Mouse (Mus musculus) E14TG2a.4 (cell line): ENCODE data around the gene Ap1ar.

ENCODE experiments used
- H3K27me3 ChIP-seq: 2 replicates; pipeline ENCODE4 v1.6.1; 2014; ENCODE audit warnings: low read length, control low read depth; ENCODE audit not compliant: insufficient read depth
- H3K36me3 ChIP-seq: 2 replicates; pipeline ENCODE4 v1.6.1; 2014; ENCODE audit warnings: low read length, control low read depth; ENCODE audit not compliant: insufficient read depth
- H3K4me1 ChIP-seq: replicated peaks from 2 replicates; pipeline ENCODE4 v1.6.1; 2014; ENCODE audit warnings: low read depth, low read length, control low read depth
- H3K4me3 ChIP-seq: replicated peaks from 2 replicates; pipeline ENCODE4 v1.5.1; 2014; ENCODE audit warnings: mild to moderate bottlenecking, low read length
- H3K9me3 ChIP-seq: 2 replicates; pipeline ENCODE4 v1.6.1; 2014; ENCODE audit warnings: low read length, control low read depth
- CTCF ChIP-seq: conservative IDR thresholded peaks from 2 replicates; pipeline ENCODE4 v1.5.1; 2014; ENCODE audit warnings: low read length
- NANOG ChIP-seq: IDR thresholded peaks from 2 replicates; pipeline ENCODE4 v1.6.1; 2014; ENCODE audit warnings: borderline replicate concordance, low read length, mixed read lengths
- POU5F1 ChIP-seq: IDR thresholded peaks from 2 replicates; pipeline ENCODE4 v1.6.1; 2014; ENCODE audit warnings: low read length, borderline replicate concordance

The Ap1ar gene

DNA sequence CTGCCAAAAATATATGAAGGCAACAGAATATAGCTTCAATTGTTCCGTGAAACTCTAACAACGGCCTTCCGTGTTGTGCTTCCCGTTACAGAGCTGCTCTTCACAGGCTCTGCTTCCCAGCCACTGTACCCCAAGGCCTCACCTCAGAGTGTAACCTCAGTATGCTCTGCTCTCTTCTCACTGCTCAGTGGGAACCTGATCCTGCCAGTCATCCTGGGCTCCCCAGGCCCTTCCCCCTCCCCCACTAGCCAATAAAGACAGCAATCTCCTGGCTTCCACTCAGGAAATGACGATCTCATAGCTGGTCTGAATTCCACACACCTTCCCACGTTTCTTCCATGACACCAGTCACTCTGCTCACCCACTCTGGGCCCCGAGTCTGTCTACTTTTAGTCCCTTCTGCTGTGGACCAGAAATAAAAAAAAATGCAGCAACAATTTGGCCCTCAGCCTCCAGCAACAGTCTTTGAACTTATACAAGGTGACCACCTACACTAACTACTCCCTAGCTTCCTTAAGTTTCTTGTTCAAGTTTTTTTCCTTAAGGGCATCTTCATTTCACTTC lies 20.1 kb downstream of the Ap1ar start:
- peaks cover 16% of the 10 kb centered on the region for H3K4me1 ChIP-seq
- no peaks in the 10 kb centered on the region for H3K9me3 ChIP-seq
- no peaks in the 10 kb centered on the region for H3K27me3 ChIP-seq
- peaks cover 40% of the 10 kb centered on the region for H3K36me3 ChIP-seq
- no peak overlapping the region for H3K4me3 ChIP-seq
- TF ChIP-seq POU5F1 = no peak
- TF ChIP-seq NANOG = no peak
- no peak for TF ChIP-seq CTCF

DNA sequence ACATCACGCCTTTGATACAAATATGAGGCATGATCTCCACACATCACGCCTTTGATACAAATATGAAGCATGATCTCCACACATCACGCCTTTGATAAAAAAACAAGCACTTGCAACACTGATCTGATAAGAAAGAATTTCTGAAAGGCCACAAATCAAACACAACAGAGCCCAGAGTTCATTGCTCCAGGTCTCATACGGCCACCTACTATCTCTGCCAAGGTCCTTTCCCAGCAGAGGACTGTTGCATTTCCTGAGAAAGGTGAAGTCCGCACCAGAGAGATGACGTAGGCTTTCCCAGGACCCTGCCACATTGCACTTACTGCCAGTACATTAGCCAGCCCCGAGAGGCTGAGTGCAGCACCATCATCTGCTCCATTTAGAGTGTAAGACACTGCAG lies 28.2 kb downstream of the Ap1ar start:
- TF ChIP-seq NANOG (no peak), POU5F1 (no peak), CTCF (no peak)
- Histone ChIP-seq H3K9me3 (no peaks in the 10 kb centered on the region), H3K36me3 (peaks cover 72% of the 10 kb centered on the region), H3K27me3 (no peaks in the 10 kb centered on the region), H3K4me3 (no peak overlapping the region), H3K4me1 (peaks cover 6% of the 10 kb centered on the region)

DNA sequence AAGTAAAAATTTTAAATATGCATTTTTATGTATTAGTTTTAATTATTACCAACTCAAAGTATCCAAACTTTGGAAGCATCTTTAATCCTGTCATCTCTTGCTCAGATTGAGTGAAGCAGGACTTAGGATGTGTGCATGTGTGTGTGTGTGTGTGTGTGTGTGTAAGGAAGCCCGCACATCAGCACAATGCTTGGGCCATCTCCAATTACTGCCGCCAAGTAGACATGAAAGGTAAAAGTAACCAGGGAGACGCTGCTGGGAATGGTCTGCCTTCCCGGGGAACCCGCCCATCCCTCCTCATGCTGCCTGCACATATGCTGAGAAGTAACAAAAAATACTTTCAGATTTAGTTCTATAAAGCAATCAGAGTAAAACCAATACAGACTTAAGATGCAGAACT lies 29.5 kb downstream of the Ap1ar start:
- peaks cover 6% of the 10 kb centered on the region for H3K4me1 ChIP-seq
- no peaks in the 10 kb centered on the region for H3K27me3 ChIP-seq
- TF ChIP-seq POU5F1 (no peak), CTCF (no peak), NANOG (no peak)
- H3K9me3 ChIP-seq = no peaks in the 10 kb centered on the region
- H3K36me3 ChIP-seq = peaks cover 61% of the 10 kb centered on the region
- H3K4me3 ChIP-seq = no peak overlapping the region

DNA sequence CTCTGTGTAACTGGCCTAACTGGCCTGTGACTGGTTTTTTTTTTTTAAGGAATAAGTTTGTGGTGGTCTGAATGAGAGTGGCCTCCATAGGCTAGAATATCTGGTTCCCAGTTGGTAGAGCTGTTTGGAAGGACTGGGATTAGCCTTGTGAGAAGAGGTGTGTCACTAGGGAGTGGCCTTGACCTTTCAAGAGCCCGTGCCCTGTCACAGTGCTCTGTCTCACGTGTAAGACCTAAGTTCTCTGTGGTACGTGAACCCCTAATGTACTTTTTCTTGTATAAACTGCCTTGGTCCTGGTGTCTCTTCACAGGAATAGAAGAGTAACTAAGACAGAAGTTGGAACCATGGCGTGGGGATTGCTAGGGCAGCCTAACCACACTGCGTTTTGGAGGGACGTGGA lies 31.3 kb downstream of the Ap1ar start:
- Histone ChIP-seq H3K36me3 (peaks cover 44% of the 10 kb centered on the region), H3K9me3 (no peaks in the 10 kb centered on the region), H3K4me3 (no peak overlapping the region), H3K27me3 (no peaks in the 10 kb centered on the region), H3K4me1 (peaks cover 6% of the 10 kb centered on the region)
- TF ChIP-seq CTCF = no peak
- TF ChIP-seq POU5F1 = no peak
- TF ChIP-seq NANOG = no peak

DNA sequence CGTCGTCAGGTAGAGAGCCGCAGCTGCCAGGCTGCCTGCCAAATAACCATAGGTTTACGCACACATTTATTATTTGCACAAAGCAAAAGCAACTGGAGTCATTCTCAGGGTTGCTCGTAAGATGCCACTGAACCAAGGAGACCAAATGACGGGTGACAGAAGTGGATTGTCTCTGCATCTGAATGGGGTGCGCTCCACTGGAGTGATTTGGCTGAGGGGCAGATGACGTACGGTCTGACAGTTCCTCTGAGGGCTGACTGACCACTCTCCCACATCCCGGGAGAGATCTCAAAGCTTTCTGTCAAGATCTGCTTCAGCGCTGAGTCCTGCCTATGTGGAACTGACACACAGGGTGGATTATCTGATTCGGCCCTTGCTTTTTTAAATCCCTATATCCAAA lies 32.3 kb downstream of the Ap1ar start:
- TF ChIP-seq POU5F1 (no peak), CTCF (no peak), NANOG (no peak)
- Histone ChIP-seq H3K9me3 (no peaks in the 10 kb centered on the region), H3K36me3 (peaks cover 36% of the 10 kb centered on the region), H3K27me3 (no peaks in the 10 kb centered on the region), H3K4me3 (no peak overlapping the region), H3K4me1 (peaks cover 6% of the 10 kb centered on the region)

DNA sequence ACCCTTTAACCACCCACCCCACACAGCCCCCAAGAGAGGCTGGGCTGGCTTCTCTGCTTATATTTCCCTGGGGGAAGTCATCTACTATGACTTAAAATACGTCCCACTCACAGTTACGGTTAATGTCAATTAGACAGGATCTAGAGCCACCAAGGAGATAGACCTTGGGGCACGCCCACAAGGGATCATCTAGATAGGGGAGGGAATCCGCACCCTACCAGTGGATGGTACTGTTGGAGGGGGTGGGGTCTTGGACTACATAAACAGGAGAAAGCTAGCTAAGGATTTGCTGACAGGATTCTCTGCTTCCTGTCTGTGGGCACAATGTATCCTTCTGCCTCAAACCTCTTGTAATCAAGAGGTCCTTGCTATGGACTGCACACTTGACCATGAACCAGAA lies 32.9 kb downstream of the Ap1ar start:
- H3K36me3 ChIP-seq = peaks cover 30% of the 10 kb centered on the region
- peaks cover 6% of the 10 kb centered on the region for H3K4me1 ChIP-seq
- no peaks in the 10 kb centered on the region for H3K9me3 ChIP-seq
- TF ChIP-seq NANOG = no peak
- TF ChIP-seq CTCF = no peak
- no peak for TF ChIP-seq POU5F1
- no peak overlapping the region for H3K4me3 ChIP-seq
- no peaks in the 10 kb centered on the region for H3K27me3 ChIP-seq

DNA sequence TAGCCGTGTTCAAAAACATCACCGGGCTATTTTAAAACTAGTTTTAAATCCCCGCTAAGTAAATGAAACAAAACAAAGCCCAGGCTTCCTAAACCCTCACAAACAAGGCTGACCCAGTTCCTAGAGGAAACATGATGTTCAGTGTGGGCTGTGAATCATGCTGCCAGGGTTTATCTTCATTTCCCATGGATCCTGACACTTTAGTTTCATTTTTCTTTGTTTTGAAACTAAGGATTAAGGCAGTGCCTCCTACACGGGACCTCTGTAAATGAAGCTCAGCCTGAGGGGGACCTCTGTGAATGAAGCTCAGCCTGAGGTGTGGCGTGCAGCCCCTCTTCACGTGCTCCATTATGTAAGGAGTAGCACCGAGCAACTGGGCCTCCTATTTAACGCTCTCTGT lies 34.5 kb downstream of the Ap1ar start:
- no peak for TF ChIP-seq NANOG
- TF ChIP-seq POU5F1 = no peak
- TF ChIP-seq CTCF = no peak
- Histone ChIP-seq H3K4me3 (no peak overlapping the region), H3K9me3 (no peaks in the 10 kb centered on the region), H3K4me1 (peaks cover 6% of the 10 kb centered on the region), H3K36me3 (peaks cover 14% of the 10 kb centered on the region), H3K27me3 (no peaks in the 10 kb centered on the region)

DNA sequence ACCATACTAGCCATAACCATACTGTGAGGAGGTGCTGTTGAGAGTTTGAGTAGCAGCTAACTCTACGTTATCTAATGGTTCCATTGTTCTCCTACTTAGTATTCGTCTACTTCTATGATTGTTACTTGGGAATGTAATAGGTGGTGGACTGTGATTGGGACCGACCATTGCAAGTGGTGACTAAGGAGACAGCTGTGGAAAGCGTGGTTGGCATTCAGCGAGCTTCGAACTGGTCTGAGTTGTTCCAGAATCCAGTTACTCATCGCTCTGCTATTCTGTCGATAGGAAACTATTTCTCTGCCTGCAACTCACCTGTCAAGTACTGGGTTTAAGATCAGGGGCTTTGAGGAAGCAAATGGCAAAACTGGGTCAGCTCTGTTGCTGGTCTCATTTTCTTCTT lies 36.2 kb downstream of the Ap1ar start:
- Histone ChIP-seq H3K4me1 (peaks cover 4% of the 10 kb centered on the region), H3K9me3 (no peaks in the 10 kb centered on the region), H3K36me3 (peaks cover 2% of the 10 kb centered on the region; the same call in 1 of the 2 replicates), H3K4me3 (no peak overlapping the region), H3K27me3 (no peaks in the 10 kb centered on the region)
- TF ChIP-seq CTCF (no peak), POU5F1 (no peak), NANOG (no peak)

DNA sequence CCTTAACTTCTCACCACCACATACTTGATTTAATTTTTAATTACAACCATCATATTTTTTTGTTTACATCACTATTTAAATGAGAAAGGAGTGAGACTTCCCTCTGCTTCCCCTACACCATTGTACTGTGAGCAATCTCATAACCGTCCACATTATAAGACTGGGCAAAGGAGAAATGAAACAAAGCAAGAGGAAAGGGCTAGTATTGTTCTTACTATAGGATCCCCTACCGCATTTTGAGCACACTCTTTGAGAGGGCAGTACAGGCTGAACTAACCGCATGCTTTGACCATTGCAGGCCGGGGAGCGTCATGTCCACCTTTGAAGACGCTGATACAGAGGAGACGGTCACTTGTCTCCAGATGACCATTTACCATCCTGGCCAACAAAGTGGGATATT lies 41.1 kb downstream of the Ap1ar start:
- no peak overlapping the region for H3K4me3 ChIP-seq
- H3K36me3 ChIP-seq = no peaks in the 10 kb centered on the region
- H3K27me3 ChIP-seq = peaks cover 8% of the 10 kb centered on the region
- TF ChIP-seq POU5F1 (no peak), CTCF (no peak), NANOG (no peak)
- no peaks in the 10 kb centered on the region; the same call in 1 of the 2 replicates for H3K4me1 ChIP-seq
- H3K9me3 ChIP-seq = no peaks in the 10 kb centered on the region

DNA sequence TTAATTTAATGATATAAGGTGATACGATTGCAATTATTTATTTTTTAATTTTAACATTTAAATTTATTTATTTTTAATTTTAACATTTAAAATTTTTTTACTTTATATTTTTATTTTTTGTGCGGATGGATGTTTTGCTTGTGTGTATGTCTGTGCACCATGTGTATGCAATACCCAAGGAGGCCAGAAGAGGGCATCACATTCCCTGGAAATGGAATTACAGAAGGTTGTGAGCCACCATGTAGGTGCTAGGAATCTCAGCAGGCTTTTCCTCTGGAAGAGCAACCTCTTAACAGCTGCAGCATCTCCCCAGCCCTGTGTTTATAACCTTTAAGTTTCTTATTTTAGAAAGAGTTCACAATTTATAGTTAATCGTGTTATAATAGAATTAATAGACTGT lies 41.6 kb downstream of the Ap1ar start:
- TF ChIP-seq CTCF (peak; percentile 15; the same call in 1 of the 2 replicates), POU5F1 (no peak)
- H3K9me3 ChIP-seq = no peaks in the 10 kb centered on the region

More for the DNA sequence above, 41.6 kb downstream of the Ap1ar start:
- Histone ChIP-seq H3K27me3 (peaks cover 13% of the 10 kb centered on the region), H3K4me1 (no peaks in the 10 kb centered on the region; the same call in 1 of the 2 replicates), H3K36me3 (no peaks in the 10 kb centered on the region), H3K4me3 (no peak overlapping the region)
